Mouse (Mus musculus) myocyte (in vitro differentiated cells): ENCODE data around the gene Hist1h1d.
"Not testable (repeated sequence)": the region's sequence is repeated elsewhere in the genome, so short reads cannot be mapped to it uniquely, and the experiment has no call there.

Source experiments
- CEBPB ChIP-seq: IDR thresholded peaks from 2 replicates; pipeline ENCODE4 v1.6.1; 2011; ENCODE audit warnings: mild to moderate bottlenecking, moderate library complexity; ENCODE audit not compliant: poor library complexity, insufficient read depth, severe bottlenecking
- MYOG ChIP-seq, 3 experiments: IDR thresholded peaks; one replicate each; pipeline ENCODE4 v1.6.1; 2011; ENCODE audit warnings: control low read depth in 2 of 3, low read depth in 2 of 3, mild to moderate bottlenecking in 2 of 3; ENCODE audit not compliant: insufficient read length in 2 of 3, control insufficient read depth in 1 of 3, insufficient read depth in 1 of 3
- POLR2A ChIP-seq: IDR thresholded peaks from one replicate; pipeline ENCODE4 v1.6.1; 2011; ENCODE audit warnings: low read depth, mild to moderate bottlenecking, control low read depth, moderate library complexity; ENCODE audit not compliant: insufficient read length
- POLR2AphosphoS2 ChIP-seq: IDR thresholded peaks from one replicate; pipeline ENCODE4 v1.6.1; 2011; ENCODE audit warnings: low read depth, control low read depth; ENCODE audit not compliant: insufficient read length
- REST ChIP-seq: IDR thresholded peaks from one replicate; pipeline ENCODE4 v1.6.1; 2011; ENCODE audit warnings: mild to moderate bottlenecking, control low read depth, moderate library complexity; ENCODE audit not compliant: insufficient read depth, insufficient read length
- USF1 ChIP-seq: IDR thresholded peaks from one replicate; pipeline ENCODE4 v1.6.1; 2011; ENCODE audit warnings: low read depth, mild to moderate bottlenecking, control low read depth, moderate library complexity

- peak; percentile 91 for TF ChIP-seq POLR2A
- TF ChIP-seq USF1; CEBPB; REST; MYOG (IDR thresholded peaks at IDR 0.05; ENCODE audit: control insufficient read depth in 1 of 3, insufficient read depth in 1 of 3, insufficient read length in 2 of 3, low read depth in 2 of 3): not testable (repeated sequence)
- TF ChIP-seq POLR2AphosphoS2, result peak; percentile 98
Measured at GRCm38 (mm10) chr13:23535137-23536075, 17.7 kb upstream of the Hist1h1d start, which contains the start of gene Hist1h3g.
